Mouse (Mus musculus) megakaryocyte, embryonic 14.5 days (primary cell): Measurements from ENCODE around the gene Trim60.

Experiments used
- FLI1 ChIP-seq: IDR thresholded peaks from 2 replicates; pipeline ENCODE4 v1.6.1; 2012; ENCODE audit warnings: low read length, inconsistent platforms, mixed read lengths
- GATA1 ChIP-seq: IDR thresholded peaks from 3 replicates; pipeline ENCODE4 v1.6.1; 2012; ENCODE audit warnings: mixed read lengths, low read length, inconsistent platforms, borderline replicate concordance

GRCm38 (mm10) chr8:64983150-64983897 is 35.1 kb downstream of the Trim60 start:
- TF ChIP-seq GATA1, result no peak
- no peak for TF ChIP-seq FLI1
